Mouse (Mus musculus) gastrocnemius, adult 18-20 months (tissue): ENCODE results near the gene Cd79b. TPM values are rescaled to one million over a fixed set of nuclear protein-coding genes. Genes with fewer than 3 reads are reported as not detected.

ENCODE experiments used
- DNase-seq: peaks from one replicate; pipeline ENCODE4 v3.0.0; 2021; ENCODE audit warnings: low spot score
- total RNA-seq, 2 experiments: library from RNA; stranded (reverse); gene quantifications; 2 replicates each; pipeline ENCODE4 v1.2.3; 2021

Gene Cd79b
- total RNA-seq, 2 experiments from 2014 or later: 0.18 to 0.33 TPM

- no peak for DNase-seq
Measured at GRCm38 (mm10) chr11:106274374-106274773, 40.2 kb downstream of the Cd79b start.

- no peak for DNase-seq
Measured at GRCm38 (mm10) chr11:106273811-106274210, 40.8 kb downstream of the Cd79b start.

GRCm38 (mm10) chr11:106273311-106273684 is 41.3 kb downstream of the Cd79b start:
- DNase-seq: no peak

GRCm38 (mm10) chr11:106272644-106273310 is 41.8 kb downstream of the Cd79b start, which contains the start of gene Smarcd2:
Gene Smarcd2, minus strand, starts transcription at chr11:106272972.
- peak; percentile 100 for DNase-seq

GRCm38 (mm10) chr11:106271794-106272643 is 42.5 kb downstream of the Cd79b start:
- DNase-seq: peak; percentile 43

- DNase-seq: no peak
Measured at GRCm38 (mm10) chr11:106271131-106271793, 43.3 kb downstream of the Cd79b start.

- no peak for DNase-seq
Measured at GRCm38 (mm10) chr11:106269060-106269431, 45.5 kb downstream of the Cd79b start.

GRCm38 (mm10) chr11:106268326-106269059 is 46.1 kb downstream of the Cd79b start:
- peak; percentile 94 for DNase-seq

- no peak for DNase-seq
Measured at GRCm38 (mm10) chr11:106267871-106268270, 46.7 kb downstream of the Cd79b start.

GRCm38 (mm10) chr11:106267311-106267852 is 47.2 kb downstream of the Cd79b start:
- DNase-seq: peak; percentile 62

- DNase-seq: no peak
Measured at GRCm38 (mm10) chr11:106266431-106266830, 48.1 kb downstream of the Cd79b start.

GRCm38 (mm10) chr11:106265570-106265969 is 49.0 kb downstream of the Cd79b start:
- DNase-seq: no peak

GRCm38 (mm10) chr11:106264988-106265387 is 49.6 kb downstream of the Cd79b start:
- DNase-seq: no peak

- DNase-seq: no peak
Measured at GRCm38 (mm10) chr11:106263963-106264362, 50.6 kb downstream of the Cd79b start.

Other genes starting within 250 kb of the Cd79b start
- 10 to 100 TPM; 39.7 to 44.4 TPM for gene Taco1, start 248.7 kb downstream of the Cd79b start, total RNA-seq
- gene Map3k3, start 230.1 kb downstream of the Cd79b start, total RNA-seq: 10 to 100 TPM; 20.9 to 23.2 TPM
- not detected for gene Gm10840, start 153.9 kb downstream of the Cd79b start, total RNA-seq
- gene Limd2, start 153.9 kb downstream of the Cd79b start, total RNA-seq: 1 to 10 TPM; 3.2 to 3.6 TPM
- gene Strada, start 112.6 kb downstream of the Cd79b start, total RNA-seq: 10 to 100 TPM; 13.7 to 14.1 TPM
- 10 to 100 TPM; 74.0 to 79.0 TPM for gene Ccdc47, start 98.4 kb downstream of the Cd79b start, total RNA-seq
- gene Ddx42, start 97.8 kb downstream of the Cd79b start, total RNA-seq: 10 to 100 TPM; 25.8 to 26.2 TPM
- gene Ftsj3, start 58.7 kb downstream of the Cd79b start, total RNA-seq: 10 to 100 TPM; 20.7 to 20.9 TPM
- gene Psmc5, start 58.6 kb downstream of the Cd79b start, total RNA-seq: 100 to 1,000 TPM; 124 to 135 TPM
- gene Smarcd2, start 41.8 kb downstream of the Cd79b start, total RNA-seq: 10 to 100 TPM in 1 of 2 experiments, 1 to 10 TPM in 1; 7.8 to 12.0 TPM
- gene Tcam1, start 38.1 kb downstream of the Cd79b start, total RNA-seq: under 1 TPM; 0.07 to 0.11 TPM
- gene Gh, start 12.9 kb downstream of the Cd79b start, total RNA-seq: not detected
- gene Scn4a, start 38.5 kb upstream of the Cd79b start, total RNA-seq: 100 to 1,000 TPM; 472 to 505 TPM
- gene Prr29, start 50.7 kb upstream of the Cd79b start, total RNA-seq: 1 to 10 TPM; 4.8 to 5.7 TPM
- 1 to 10 TPM; 3.3 to 7.8 TPM for gene Icam2, start 73.3 kb upstream of the Cd79b start, total RNA-seq
- gene Ern1, start 173.1 kb upstream of the Cd79b start, total RNA-seq: 1 to 10 TPM; 6.6 to 9.1 TPM